Mouse (Mus musculus): ENCODE data around the gene Hmgb4. TPM values are rescaled to one million over a fixed set of nuclear protein-coding genes. Genes with fewer than 3 reads are reported as not detected.

Gene Hmgb4
- polyA plus RNA-seq, 1 experiment from 2014 or later, result not detected

DNA sequence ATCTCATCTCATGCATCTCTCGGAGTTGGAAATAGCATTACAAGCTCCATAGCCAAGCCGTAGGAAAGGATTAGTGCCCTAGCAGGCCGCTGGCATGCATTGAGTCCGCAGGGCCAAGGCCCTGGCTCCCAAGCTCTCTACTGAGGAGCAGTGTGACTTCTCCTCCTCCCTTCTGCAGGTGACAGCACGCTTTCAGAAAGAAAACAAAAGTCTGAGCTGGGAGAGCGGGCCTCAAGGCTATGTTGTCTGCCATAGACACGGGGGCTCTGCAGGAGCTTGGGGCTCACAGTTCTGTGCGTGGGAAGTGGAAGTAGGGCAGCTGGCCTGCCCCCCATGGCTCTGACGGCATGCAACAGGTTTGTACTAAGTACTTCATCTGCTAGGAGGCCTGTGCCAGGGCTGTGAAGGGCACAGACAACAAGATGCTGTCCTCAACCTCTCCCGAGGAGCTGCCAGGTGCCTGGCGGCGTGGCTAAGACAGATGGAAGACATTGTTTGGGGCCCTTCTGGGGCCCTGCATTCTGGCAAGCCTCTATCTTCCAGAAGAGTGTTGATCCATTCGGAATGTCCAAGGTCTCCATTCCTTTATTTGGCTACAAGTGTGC, 42.7 kb downstream of the Hmgb4 start:
- H3K36me3 ChIP-seq, result no peaks in the 10 kb centered on the region
- no peak overlapping the region for H3K9ac ChIP-seq
- 69% methylated on average over 13 of the region's 13 CpGs for WGBS
- H3K27ac ChIP-seq, result no peak overlapping the region
- H3K4me2 ChIP-seq, result no peak overlapping the region
- H3K4me1 ChIP-seq, result no peaks in the 10 kb centered on the region
- no peak overlapping the region for H3K4me3 ChIP-seq
- H3K27me3 ChIP-seq, result no peaks in the 10 kb centered on the region
- no peak for ATAC-seq (ENCODE audit: insufficient number of reproducible peaks, low FRiP score, low TSS enrichment, low read depth)
- H3K9me3 ChIP-seq, result no peaks in the 10 kb centered on the region

Data from limb, embryonic 15.5 days (tissue).